Mouse (Mus musculus): Measurements from ENCODE around the gene Ptprn2.

GRCm38 (mm10) chr12:117159669-117160210 is 674.2 kb downstream of the Ptprn2 start:
- TF ChIP-seq CTCF (IDR thresholded peaks at IDR 0.05; ENCODE audit: borderline replicate concordance, extremely low read depth, insufficient read depth, insufficient read length) (no peak), POLR2A (IDR thresholded peaks at IDR 0.05; ENCODE audit: borderline replicate concordance, extremely low read depth, insufficient read depth, insufficient read length, poor library complexity, severe bottlenecking) (no peak)
